ENCODE assay signal across 9 mouse cellular contexts in genomic region chr2:30897291-30897690, GRCm38 (mm10). TPM values are rescaled to one million over a fixed set of nuclear protein-coding genes. Genes with fewer than 3 reads are reported as not detected.
DNase-seq lines count a peak whose midpoint lies in the region; ATAC-seq and TF ChIP-seq lines count a peak whose summit lies in the region.
"Had no signal": no experiment of that assay in that cellular context is flagged by ENCODE, and none has a peak within 500 bp of the region (broad histone marks: within the 10 kb centered on the region; RNA-seq: fewer than 3 reads in every experiment).

No protein-coding gene starts in this region.

- H3K4me2 ChIP-seq in liver, embryonic 11.5 days: no peak overlapping the region
- H3K4me2 ChIP-seq in limb, embryonic 15.5 days: no peak overlapping the region
- no peak overlapping the region for H3K4me2 ChIP-seq in midbrain, embryonic 11.5 days

- no peaks in the 10 kb centered on the region for H3K9me3 ChIP-seq in liver, embryonic 11.5 days (ENCODE audit: control insufficient read depth, low read length)
- H3K9me3 ChIP-seq in limb, embryonic 15.5 days: no peaks in the 10 kb centered on the region
- no peaks in the 10 kb centered on the region for H3K9me3 ChIP-seq in midbrain, embryonic 11.5 days (ENCODE audit: control insufficient read depth, low read length)

- WGBS in liver, adult 2 months: 22% methylated on average over 6 of the region's 6 CpGs
- WGBS in liver, embryonic 11.5 days: 41% methylated on average over 6 of the region's 6 CpGs
- 17% methylated on average over 6 of the region's 6 CpGs for WGBS in limb, embryonic 15.5 days
- WGBS in midbrain, embryonic 11.5 days: 56% methylated on average over 6 of the region's 6 CpGs

- peak; percentile 7 for DNase-seq in CD4-positive, CD25-positive, alpha-beta regulatory T cell, adult 2 months (ENCODE audit: low read depth, low spot score)
- peak; percentile 84 for DNase-seq in liver, adult 2 months (ENCODE audit: extremely low read depth, low read depth, low spot score)
- no peak for DNase-seq in liver, embryonic 11.5 days (ENCODE audit: low spot score)
- no peak for DNase-seq in gastrocnemius, postnatal 10 days
- DNase-seq in midbrain, embryonic 11.5 days (ENCODE audit: low spot score, missing footprints): no peak
- DNase-seq: cerebellum, adult 11 months had no signal

- H3K27me3 ChIP-seq in liver, adult 2 months (ENCODE audit: control insufficient read depth, insufficient read depth, low read length): no peaks in the 10 kb centered on the region
- peaks cover 7% of the 10 kb centered on the region for H3K27me3 ChIP-seq in liver, embryonic 11.5 days (replicated peaks; ENCODE audit: control insufficient read depth, insufficient read depth, low read length)
- no peaks in the 10 kb centered on the region for H3K27me3 ChIP-seq in limb, embryonic 15.5 days
- peaks cover 2% of the 10 kb centered on the region; the same call in 1 of the 2 replicates for H3K27me3 ChIP-seq in midbrain, embryonic 11.5 days (ENCODE audit: control insufficient read depth, insufficient read depth, low read length)

- H3K36me3 ChIP-seq in liver, adult 2 months (ENCODE audit: control insufficient read depth, insufficient read depth, low read length): no peaks in the 10 kb centered on the region
- no peaks in the 10 kb centered on the region; the same call in 1 of the 2 replicates for H3K36me3 ChIP-seq in liver, embryonic 11.5 days (ENCODE audit: control insufficient read depth, insufficient read depth, low read length)
- peaks cover 8% of the 10 kb centered on the region; the same call in 1 of the 2 replicates for H3K36me3 ChIP-seq in limb, embryonic 15.5 days
- no peaks in the 10 kb centered on the region for H3K36me3 ChIP-seq in midbrain, embryonic 11.5 days (ENCODE audit: control insufficient read depth, insufficient read depth, low read length)

- H3K4me1 ChIP-seq in liver, adult 2 months (ENCODE audit: control insufficient read depth, insufficient read depth, low read length): peaks cover 16% of the 10 kb centered on the region
- H3K4me1 ChIP-seq in liver, embryonic 11.5 days (replicated peaks; ENCODE audit: control insufficient read depth, insufficient read depth, low read length): peaks cover 4% of the 10 kb centered on the region; the same call in 1 of the 2 replicates
- peaks cover 28% of the 10 kb centered on the region for H3K4me1 ChIP-seq in limb, embryonic 15.5 days
- peaks cover 2% of the 10 kb centered on the region for H3K4me1 ChIP-seq in midbrain, embryonic 11.5 days (ENCODE audit: control insufficient read depth, insufficient read depth, low read length)

- no peak for TF ChIP-seq CTCF in liver, adult 2 months (IDR thresholded peaks at IDR 0.05; ENCODE audit: low read depth, low read length)

- no peak overlapping the region for H3K4me3 ChIP-seq in liver, adult 2 months (ENCODE audit: insufficient read depth, low read depth, low read length)
- H3K4me3 ChIP-seq in liver, embryonic 11.5 days (ENCODE audit: low read depth, low read length): no peak overlapping the region
- H3K4me3 ChIP-seq in limb, embryonic 15.5 days: no peak overlapping the region
- no peak overlapping the region for H3K4me3 ChIP-seq in midbrain, embryonic 11.5 days (ENCODE audit: low read depth, low read length)

- no peak for ATAC-seq in CD4-positive, CD25-positive, alpha-beta regulatory T cell, adult 4 months
- no peak for ATAC-seq in liver, embryonic 11.5 days (replicated peaks; ENCODE audit: low FRiP score)
- peak; percentile 51 for ATAC-seq in common myeloid progenitor, adult 5-6 weeks (replicated peaks; ENCODE audit: low read depth, poor library complexity, severe bottlenecking)
- peak; percentile 59; the same call in 1 of the 2 replicates for ATAC-seq in limb, embryonic 15.5 days (ENCODE audit: insufficient number of reproducible peaks, low FRiP score, low TSS enrichment, low read depth)
- no peak for ATAC-seq in midbrain, embryonic 11.5 days (ENCODE audit: low FRiP score)

- H3K9ac ChIP-seq in liver, adult 2 months (ENCODE audit: low read depth, low read length): no peak overlapping the region
- H3K9ac ChIP-seq in liver, embryonic 11.5 days (ENCODE audit: low read depth, low read length): no peak overlapping the region
- no peak overlapping the region for H3K9ac ChIP-seq in limb, embryonic 15.5 days
- H3K9ac ChIP-seq in midbrain, embryonic 11.5 days (ENCODE audit: low read length): no peak overlapping the region

- H3K27ac ChIP-seq in liver, adult 2 months (replicated peaks; ENCODE audit: insufficient read depth, low read depth, low read length): no peak overlapping the region
- H3K27ac ChIP-seq in liver, embryonic 11.5 days (ENCODE audit: low read depth, low read length): no peak overlapping the region
- H3K27ac ChIP-seq in limb, embryonic 15.5 days: peak overlapping the region; percentile 11; the same call in 1 of the 2 replicates
- H3K27ac ChIP-seq in midbrain, embryonic 11.5 days (ENCODE audit: low read depth, low read length): no peak overlapping the region

- H3K79me2 ChIP-seq in liver, adult 2 months (ENCODE audit: control insufficient read depth, insufficient read depth, low read length): no peaks in the 10 kb centered on the region

- no peak for TF ChIP-seq POLR2A in liver, adult 2 months (IDR thresholded peaks at IDR 0.05; ENCODE audit: extremely low read depth, insufficient read depth, low read length)

RNA-seq across cellular contexts. Expression of gene Ptges, which starts 32.4 kb away (rescaled TPM):
- polyA plus RNA-seq in CD4-positive, CD25-positive, alpha-beta regulatory T cell, adult 4 months (2017; shearing (Covaris generic)): not detected
- 0.07 and 0.09 TPM in 2 replicates for total RNA-seq in liver, adult 2 months (2014; rRNA removed)
- 0.17 and 0.60 TPM in 2 replicates for polyA plus RNA-seq in liver, adult 2 months (2012; rRNA removed)
- 0.92 and 0.97 TPM in 2 replicates for polyA plus RNA-seq in liver, embryonic 11.5 days (2014; fragmentation: Nextera tagmentation; extraction: Ambion mirVana)
- total RNA-seq in common myeloid progenitor, adult 5-6 weeks (2017): 0.15 TPM in 1 of 2 replicates, not detected in the other
- 27.6 and 35.3 TPM in 2 replicates for polyA plus RNA-seq in limb, embryonic 15.5 days (2015; fragmentation: Nextera tagmentation; extraction: Ambion mirVana)
- 1 to 10 TPM; 7.4 to 9.0 TPM for total RNA-seq in gastrocnemius, postnatal 10 days (2021)
- 4.7 and 6.1 TPM in 2 replicates for polyA plus RNA-seq in midbrain, embryonic 11.5 days (2014; fragmentation: Nextera tagmentation; extraction: Ambion mirVana)

RNA-seq across cellular contexts. Expression of gene Tor1b, which starts 55.5 kb away (rescaled TPM):
- 10 to 100 TPM; 24.5 to 25.6 TPM for polyA plus RNA-seq in CD4-positive, CD25-positive, alpha-beta regulatory T cell, adult 4 months (2017; shearing (Covaris generic))
- 29.1 and 30.9 TPM in 2 replicates for total RNA-seq in liver, adult 2 months (2014; rRNA removed)
- 14.4 and 17.1 TPM in 2 replicates for polyA plus RNA-seq in liver, adult 2 months (2012; rRNA removed)
- polyA plus RNA-seq in liver, embryonic 11.5 days (2014; fragmentation: Nextera tagmentation; extraction: Ambion mirVana): 27.2 and 31.6 TPM in 2 replicates
- 30.4 and 31.7 TPM in 2 replicates for total RNA-seq in common myeloid progenitor, adult 5-6 weeks (2017)
- 38.5 and 40.4 TPM in 2 replicates for polyA plus RNA-seq in limb, embryonic 15.5 days (2015; fragmentation: Nextera tagmentation; extraction: Ambion mirVana)
- total RNA-seq in gastrocnemius, postnatal 10 days (2021): 10 to 100 TPM; 20.9 to 23.4 TPM
- 19.3 and 21.1 TPM in 2 replicates for polyA plus RNA-seq in midbrain, embryonic 11.5 days (2014; fragmentation: Nextera tagmentation; extraction: Ambion mirVana)

Comparison
In these comparisons a context has a peak if more than half of its experiments do, and no peak if none do; other contexts are left out.
1. DNase-seq: peak in CD4-positive, CD25-positive, alpha-beta regulatory T cell, adult 2 months (single experiment) and liver, adult 2 months (single experiment); none in liver, embryonic 11.5 days (single experiment), gastrocnemius, postnatal 10 days (single experiment) and midbrain, embryonic 11.5 days (single experiment).
2. ATAC-seq: peak in common myeloid progenitor, adult 5-6 weeks (single experiment) and limb, embryonic 15.5 days (single experiment); none in CD4-positive, CD25-positive, alpha-beta regulatory T cell, adult 4 months (single experiment), liver, embryonic 11.5 days (single experiment) and midbrain, embryonic 11.5 days (single experiment).